Mouse (Mus musculus) testis, adult 2 months (tissue): Measurements from ENCODE around the gene 1110051M20Rik.

Source experiments
- CTCF ChIP-seq: fragments of 200-500 bp; IDR thresholded peaks from 2 replicates; pipeline ENCODE4 v1.5.1; 2012; ENCODE audit warnings: low read depth, mild to moderate bottlenecking, inconsistent platforms, low read length, moderate library complexity; ENCODE audit not compliant: control insufficient read depth, insufficient read depth, insufficient replicate concordance
- POLR2A ChIP-seq: fragments of 200-500 bp; IDR thresholded peaks from 2 replicates; pipeline ENCODE4 v1.6.1; 2012; ENCODE audit warnings: low read depth, mild to moderate bottlenecking, inconsistent platforms, low read length, moderate library complexity; ENCODE audit not compliant: control insufficient read depth

GRCm38 (mm10) chr2:91308680-91309079 lies 135.8 kb downstream of the 1110051M20Rik start:
- TF ChIP-seq CTCF (no peak), POLR2A (no peak)
